Mouse (Mus musculus) thymus, postnatal 0 days (tissue): ENCODE results near the gene Adsl. TPM values are rescaled to one million over a fixed set of nuclear protein-coding genes. Genes with fewer than 3 reads are reported as not detected.

Source experiments
- DNase-seq: peaks from one replicate; pipeline ENCODE4 v3.0.0-alpha.2; 2015; ENCODE audit warnings: low spot score
- microRNA-seq: library from miRNA; unstranded; fragments of <30 nt; microRNA quantifications from one replicate; pipeline ENCODE4, GENCODE M21; 2016; ENCODE audit warnings: borderline number of aligned reads
- polyA plus RNA-seq: library from polyadenylated mRNA; unstranded; fragments of >200 nt; fragmentation: Nextera tagmentation; extraction: Ambion mirVana; gene quantifications from 2 replicates; pipeline ENCODE4 v1.2.1, GENCODE M21; 2015

The Adsl gene
- polyA plus RNA-seq, 1 experiment from 2014 or later: 145 TPM

- no peak for DNase-seq
Measured at GRCm38 (mm10) chr15:81006127-81006735, 57.9 kb downstream of the Adsl start.

GRCm38 (mm10) chr15:81007339-81007738, 59.0 kb downstream of the Adsl start:
- DNase-seq: no peak

- DNase-seq: no peak
Measured at GRCm38 (mm10) chr15:81007905-81008304, 59.6 kb downstream of the Adsl start.

- peak; percentile 23 for DNase-seq
Measured at GRCm38 (mm10) chr15:81008689-81009123, 60.4 kb downstream of the Adsl start.

GRCm38 (mm10) chr15:81010114-81010513, 61.8 kb downstream of the Adsl start:
- DNase-seq: no peak

- DNase-seq: no peak
Measured at GRCm38 (mm10) chr15:81011523-81011922, 63.2 kb downstream of the Adsl start.

- DNase-seq: no peak
Measured at GRCm38 (mm10) chr15:81012359-81012758, 64.1 kb downstream of the Adsl start.

- no peak for DNase-seq
Measured at GRCm38 (mm10) chr15:81013186-81013585, 64.9 kb downstream of the Adsl start.

- DNase-seq: no peak
Measured at GRCm38 (mm10) chr15:81015068-81015744, 66.9 kb downstream of the Adsl start.

GRCm38 (mm10) chr15:81016488-81016887, 68.2 kb downstream of the Adsl start:
- DNase-seq: no peak

GRCm38 (mm10) chr15:81017308-81017707, 69.0 kb downstream of the Adsl start:
- no peak for DNase-seq

Small RNA genes lying within 50 kb of the gene (microRNA-seq; reads per million reads assigned to microRNA genes)
- gene Mir5113: 52.4 reads per million, percentile 40 among the genes with 10 or more reads in this experiment

Other genes starting within 250 kb of the Adsl start
- gene Tnrc6b, start 237.2 kb upstream of the Adsl start, polyA plus RNA-seq: 16.2 and 23.9 TPM in 2 replicates
- gene Sgsm3, start 29.3 kb downstream of the Adsl start, polyA plus RNA-seq: 9.5 and 11.0 TPM in 2 replicates
- 17.3 and 19.0 TPM in 2 replicates for gene Mrtfa, start 242.3 kb downstream of the Adsl start, polyA plus RNA-seq